Mouse (Mus musculus) midbrain, postnatal 0 days (tissue): ENCODE measurements around the gene Atad5. TPM values are rescaled to one million over a fixed set of nuclear protein-coding genes. Genes with fewer than 3 reads are reported as not detected.

Experiments
- ATAC-seq: fragments of 200-750 bp; cut with Nextera tagmentation; 2 replicates; pipeline ENCODE4 v1.8.0; 2017; ENCODE audit warnings: moderate number of reproducible peaks, mild to moderate bottlenecking, moderate TSS enrichment, moderate library complexity; ENCODE audit not compliant: low FRiP score
- DNase-seq: peaks from one replicate; pipeline ENCODE4 v3.0.0-alpha.2; 2015; ENCODE audit warnings: low spot score
- H3K27ac ChIP-seq: fragments of 300-500 bp; sonication (generic); 2 replicates; pipeline ENCODE4 v1.5.1; 2014; ENCODE audit warnings: low read depth, mild to moderate bottlenecking, low read length, mixed read lengths
- H3K27me3 ChIP-seq: fragments of 300-500 bp; sonication (generic); 2 replicates; pipeline ENCODE4 v1.6.1; 2014; ENCODE audit warnings: low read length, control low read depth, mixed read lengths; ENCODE audit not compliant: insufficient read depth
- H3K36me3 ChIP-seq: fragments of 300-500 bp; sonication (generic); 2 replicates; pipeline ENCODE4 v1.6.1; 2014; ENCODE audit warnings: low read length, control low read depth, mixed read lengths; ENCODE audit not compliant: insufficient read depth
- H3K4me1 ChIP-seq: fragments of 300-500 bp; sonication (generic); 2 replicates; pipeline ENCODE4 v1.6.1; 2014; ENCODE audit warnings: mild to moderate bottlenecking, control low read depth, antibody characterized with exemption, low read length, mixed read lengths; ENCODE audit not compliant: insufficient read depth
- H3K4me2 ChIP-seq: fragments of 300-500 bp; sonication (generic); 2 replicates; pipeline ENCODE4 v1.6.1; 2014; ENCODE audit warnings: low read depth, mild to moderate bottlenecking, low read length, mixed read lengths; ENCODE audit not compliant: poor library complexity, severe bottlenecking
- H3K4me3 ChIP-seq: fragments of 300-500 bp; sonication (generic); 2 replicates; pipeline ENCODE4 v1.5.1; 2014; ENCODE audit warnings: low read depth, mild to moderate bottlenecking, low read length, moderate library complexity
- H3K9ac ChIP-seq: fragments of 300-500 bp; sonication (generic); replicated peaks from 2 replicates; pipeline ENCODE4 v1.6.1; 2014; ENCODE audit warnings: mild to moderate bottlenecking, low read length, moderate library complexity, mixed read lengths; ENCODE audit not compliant: poor library complexity, severe bottlenecking
- H3K9me3 ChIP-seq: fragments of 300-500 bp; sonication (generic); 2 replicates; pipeline ENCODE4 v1.6.1; 2016; ENCODE audit warnings: low read length, control low read depth
- CTCF ChIP-seq: IDR thresholded peaks from 2 replicates; pipeline ENCODE4 v1.5.1; 2016; ENCODE audit warnings: antibody characterized with exemption, mild to moderate bottlenecking
- WGBS: fragments of 180-500 bp; shearing (Covaris S2); extraction: QIAGEN DNeasy Blood & Tissue Kit; methylation state at CpG from one replicate; pipeline ENCODE4 v1.1.7; 2014; 5-methylcytosine and 5-hydroxymethylcytosine counted together
- polyA plus RNA-seq: library from polyadenylated mRNA; unstranded; fragments of >200 nt; fragmentation: Nextera tagmentation; extraction: Ambion mirVana; gene quantifications from 2 replicates; pipeline ENCODE4 v1.2.1, GENCODE M21; 2015
- total RNA-seq: library from RNA; depleted of rRNA; stranded (reverse); fragments of >200 nt; gene quantifications from 2 replicates; pipeline ENCODE4 v1.2.3, GENCODE M21; 2014; rRNA removed

Gene Atad5
- total RNA-seq: 5.6 and 8.0 TPM in 2 replicates
- 3.1 and 3.3 TPM in 2 replicates for polyA plus RNA-seq

- WGBS: 6% methylated on average over 57 of the region's 57 CpGs
- peak within 1 kb of the TSS; percentile 56 for H3K9ac ChIP-seq
- H3K36me3 ChIP-seq: no peaks in the 10 kb centered on the region
- TF ChIP-seq CTCF: no peak
- H3K4me1 ChIP-seq: 0 out of 2 replicates have a peak, but pooled peaks cover 5% of the 10 kb centered on the region
- H3K27me3 ChIP-seq: no peaks in the 10 kb centered on the region
- DNase-seq: peak; percentile 89
- H3K4me3 ChIP-seq: peak within 1 kb of the TSS; percentile 61
- peak within 1 kb of the TSS; percentile 86 for H3K4me2 ChIP-seq
- no peak within 1 kb of the TSS for H3K27ac ChIP-seq
- H3K9me3 ChIP-seq: no peaks in the 10 kb centered on the region
- 0 out of 2 replicates have a peak, but pooled peaks have one; percentile 60 for ATAC-seq
Observed at GRCm38 (mm10) chr11:80088917-80089816, at the start of gene Atad5. Gene Atad5 (plus strand): TSS chr11:80089400.

DNA sequence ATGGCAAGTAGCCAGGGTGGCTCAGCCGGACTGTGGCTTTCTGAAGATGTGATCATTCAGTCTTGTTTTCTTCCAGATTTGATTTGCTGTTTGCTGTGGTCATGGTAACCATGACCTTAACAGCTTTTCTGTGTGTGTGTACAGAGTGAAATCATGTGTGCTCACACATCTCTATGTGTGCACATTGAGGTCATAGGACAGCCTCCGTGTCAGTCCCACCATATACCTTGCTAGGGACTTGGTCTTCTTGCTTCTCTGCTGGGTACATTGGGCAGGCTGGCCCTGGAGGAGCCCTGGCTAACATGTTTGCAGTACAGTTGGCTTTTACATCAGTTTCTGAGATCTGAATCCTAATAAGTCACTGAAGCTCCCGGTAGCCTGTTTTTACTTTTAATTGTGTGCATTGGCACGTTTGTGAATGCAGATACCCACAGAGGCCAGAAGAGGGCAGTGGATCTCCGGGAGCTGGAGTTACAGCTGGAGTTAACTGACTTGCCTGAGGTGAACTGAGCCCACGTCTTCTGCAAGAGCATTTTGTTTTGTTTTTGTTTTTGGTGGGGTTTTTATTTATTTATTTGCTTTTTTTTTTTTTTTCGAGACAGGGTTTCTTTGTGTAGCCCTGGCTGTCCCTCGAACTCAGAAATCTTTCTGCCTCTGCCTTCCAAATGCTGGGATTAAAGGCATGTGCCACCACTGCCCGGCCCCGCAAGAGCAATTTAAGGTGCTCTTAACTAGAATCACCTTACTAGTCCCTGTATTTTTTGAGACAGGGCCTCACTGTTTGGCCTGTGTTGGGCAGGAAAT lies 46.4 kb upstream of the Atad5 start:
- Histone ChIP-seq H3K4me1 (no peaks in the 10 kb centered on the region), H3K9ac (no peak overlapping the region), H3K4me3 (no peak overlapping the region), H3K27ac (no peak overlapping the region), H3K36me3 (no peaks in the 10 kb centered on the region), H3K4me2 (no peak overlapping the region), H3K27me3 (no peaks in the 10 kb centered on the region), H3K9me3 (no peaks in the 10 kb centered on the region)
- WGBS: 58% methylated on average over 10 of the region's 10 CpGs
- ATAC-seq: no peak
- peak; percentile 55 for DNase-seq
- peak; percentile 74 for TF ChIP-seq CTCF

- no peak overlapping the region for H3K27ac ChIP-seq
- H3K36me3 ChIP-seq: no peaks in the 10 kb centered on the region
- H3K4me3 ChIP-seq: no peak overlapping the region
- no peak overlapping the region for H3K9ac ChIP-seq
- no peak for TF ChIP-seq CTCF
- no peaks in the 10 kb centered on the region for H3K9me3 ChIP-seq
- no peaks in the 10 kb centered on the region for H3K4me1 ChIP-seq
- H3K27me3 ChIP-seq: no peaks in the 10 kb centered on the region
- H3K4me2 ChIP-seq: no peak overlapping the region
- DNase-seq: no peak
- 89% methylated on average over 8 of the region's 8 CpGs for WGBS
- no peak for ATAC-seq
Observed at GRCm38 (mm10) chr11:80043419-80043817, 45.8 kb upstream of the Atad5 start.

GRCm38 (mm10) chr11:80046856-80047255 lies 42.3 kb upstream of the Atad5 start:
- H3K9ac ChIP-seq: no peak overlapping the region
- no peaks in the 10 kb centered on the region for H3K4me1 ChIP-seq
- DNase-seq (no peak), ATAC-seq (no peak)
- no peak for TF ChIP-seq CTCF
- H3K9me3 ChIP-seq: no peaks in the 10 kb centered on the region
- H3K27ac ChIP-seq: no peak overlapping the region
- H3K4me3 ChIP-seq: no peak overlapping the region
- WGBS: 84% methylated on average over 7 of the region's 7 CpGs
- H3K27me3 ChIP-seq: no peaks in the 10 kb centered on the region
- no peaks in the 10 kb centered on the region for H3K36me3 ChIP-seq
- no peak overlapping the region for H3K4me2 ChIP-seq

DNA sequence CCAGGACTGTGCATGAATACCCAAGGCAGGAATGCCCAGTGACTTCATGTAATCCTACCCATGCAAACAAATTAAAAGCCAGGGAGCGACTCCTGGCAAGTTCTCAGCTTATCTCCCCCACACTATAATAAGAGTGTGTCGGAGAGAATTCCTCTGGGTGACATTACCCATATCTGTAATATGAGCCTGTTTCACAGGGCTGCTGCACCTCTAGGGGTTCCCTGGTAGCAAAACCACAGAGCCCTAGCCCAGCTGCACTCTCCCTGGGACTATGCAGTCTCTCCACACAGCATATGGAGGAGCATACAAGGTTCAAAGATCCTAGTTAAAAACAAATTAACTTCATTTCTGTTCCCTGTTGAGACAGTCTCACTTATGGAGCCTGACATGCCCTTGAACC lies 39.1 kb upstream of the Atad5 start:
- H3K4me1 ChIP-seq: no peaks in the 10 kb centered on the region
- H3K9ac ChIP-seq: no peak overlapping the region
- no peaks in the 10 kb centered on the region for H3K9me3 ChIP-seq
- DNase-seq (no peak), ATAC-seq (no peak)
- no peaks in the 10 kb centered on the region for H3K27me3 ChIP-seq
- no peak overlapping the region for H3K27ac ChIP-seq
- 64% methylated on average over 2 of the region's 2 CpGs for WGBS
- no peak overlapping the region for H3K4me2 ChIP-seq
- no peak for TF ChIP-seq CTCF
- H3K36me3 ChIP-seq: no peaks in the 10 kb centered on the region
- no peak overlapping the region for H3K4me3 ChIP-seq

GRCm38 (mm10) chr11:80052456-80052855 lies 36.7 kb upstream of the Atad5 start:
- H3K9ac ChIP-seq: no peak overlapping the region
- no peaks in the 10 kb centered on the region for H3K4me1 ChIP-seq
- no peak for DNase-seq
- 85% methylated on average over 7 of the region's 7 CpGs for WGBS
- H3K36me3 ChIP-seq: peaks cover 5% of the 10 kb centered on the region; the same call in 1 of the 2 replicates
- no peak overlapping the region for H3K4me2 ChIP-seq
- ATAC-seq: no peak
- H3K4me3 ChIP-seq: no peak overlapping the region
- no peaks in the 10 kb centered on the region for H3K27me3 ChIP-seq
- H3K9me3 ChIP-seq: no peaks in the 10 kb centered on the region
- TF ChIP-seq CTCF: no peak
- no peak overlapping the region for H3K27ac ChIP-seq
